Mouse (Mus musculus) cerebral cortex, adult 2 months (tissue): Measurements from ENCODE around the gene Slc46a3.

Experiments used
- WGBS: fragments of 180-500 bp; shearing (Covaris S2); methylation state at CpG from one replicate; pipeline ENCODE4 v1.1.7; 2018; 5-methylcytosine and 5-hydroxymethylcytosine counted together

The Slc46a3 gene

DNA sequence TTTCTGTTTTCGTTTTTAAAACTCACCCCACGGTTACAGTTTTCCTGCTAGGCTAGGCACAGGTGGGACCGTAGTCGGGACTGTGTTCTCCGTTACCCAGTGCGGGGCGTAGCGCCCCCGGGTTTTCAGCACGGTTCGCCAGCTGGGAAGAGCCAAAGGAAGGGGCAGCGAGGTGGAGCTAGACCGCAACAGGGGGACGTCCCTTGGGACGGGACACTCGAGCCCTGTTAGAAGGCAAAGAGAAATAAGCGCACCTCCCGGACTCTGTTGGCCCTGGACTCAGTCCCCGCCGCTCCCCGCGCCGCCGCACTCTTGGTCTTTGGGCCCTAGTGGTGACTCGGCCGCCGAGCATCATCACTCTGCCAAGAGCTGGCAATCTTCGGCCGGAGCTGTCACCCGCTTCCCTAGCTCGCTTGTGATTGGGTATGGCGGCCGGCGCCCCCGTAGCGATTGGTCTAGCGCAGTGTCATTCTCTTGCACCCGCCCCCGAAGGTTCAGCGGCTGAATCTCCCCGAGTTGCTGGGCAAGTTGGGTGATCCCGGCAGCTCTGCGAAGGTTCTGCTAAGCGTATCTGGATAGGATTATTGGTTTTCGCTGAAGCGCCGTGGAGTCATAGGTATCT, at the start of gene Slc46a3:
Slc46a3 (minus strand) TSS at position 361 of the 622 bp plus-strand sequence.
- 1% methylated on average over 47 of the region's 47 CpGs for WGBS

GRCm38 (mm10) chr5:147939226-147939625, 44.6 kb upstream of the Slc46a3 start:
- whole genome bisulfite sequencing, result 57% methylated on average over 5 of the region's 5 CpGs

GRCm38 (mm10) chr5:147935096-147935495, 40.5 kb upstream of the Slc46a3 start:
- WGBS, result 70% methylated on average over 13 of the region's 13 CpGs

DNA sequence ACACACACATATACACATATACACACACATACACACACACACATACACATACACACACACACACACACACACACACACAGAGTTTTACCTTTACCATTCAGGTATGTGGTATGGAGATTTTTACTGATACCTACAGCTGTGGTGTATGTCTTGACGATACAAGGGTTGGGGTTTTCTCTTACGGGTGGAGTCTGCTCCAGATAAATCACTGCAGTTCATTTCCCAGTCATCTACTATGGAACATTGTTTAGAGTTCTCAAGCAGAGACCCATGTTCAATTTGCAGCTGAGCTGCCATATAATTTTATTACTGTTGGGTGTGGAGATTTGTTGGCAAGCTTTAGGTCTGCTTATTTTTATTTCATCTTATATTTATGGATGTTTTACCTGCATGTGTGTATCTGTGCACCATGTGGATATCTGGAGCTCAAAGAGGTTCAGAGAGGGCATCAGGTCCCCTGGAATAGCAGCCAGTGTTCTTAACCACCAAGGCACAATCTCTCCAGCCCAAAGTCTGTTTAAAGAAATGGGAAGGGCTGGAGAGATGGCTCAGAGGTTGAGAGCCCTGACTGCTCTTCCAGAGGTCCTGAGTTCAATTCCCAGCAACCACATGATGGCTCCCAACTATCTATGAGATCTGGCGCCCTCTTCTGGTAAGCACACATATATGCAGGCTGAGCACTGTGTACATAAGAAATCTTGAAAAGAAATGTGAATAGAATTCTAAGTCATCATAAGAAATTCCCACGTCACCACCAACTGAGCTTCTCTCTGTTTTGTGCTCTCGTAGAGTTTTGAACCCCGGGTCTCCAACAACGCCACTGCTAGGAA, 34.3 kb upstream of the Slc46a3 start:
- WGBS, result 85% methylated on average over 7 of the region's 7 CpGs

- 68% methylated on average over 15 of the region's 15 CpGs for WGBS
These were observed 31.5 kb upstream of the Slc46a3 start for GRCm38 (mm10) chr5:147925935-147926604.

DNA sequence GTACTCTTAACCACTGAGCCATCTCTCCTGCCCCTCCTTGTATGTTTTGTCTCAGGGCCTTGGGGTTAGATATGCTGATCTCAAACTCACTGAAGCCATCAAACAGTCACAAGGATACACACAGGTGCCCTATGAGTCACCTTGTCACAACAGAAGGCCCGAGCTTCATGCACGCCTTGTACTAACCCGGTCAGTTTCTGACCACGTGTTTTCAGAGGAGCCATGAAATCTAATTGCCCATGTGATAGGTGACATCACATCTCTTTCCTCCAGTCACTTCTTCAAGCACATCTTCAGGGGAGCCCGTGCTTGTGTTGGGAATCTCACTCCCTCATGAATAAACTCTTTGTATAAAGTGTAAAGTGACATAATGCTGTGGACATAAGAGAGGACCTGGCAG, 30.0 kb upstream of the Slc46a3 start:
- 89% methylated on average over 5 of the region's 5 CpGs for WGBS

DNA sequence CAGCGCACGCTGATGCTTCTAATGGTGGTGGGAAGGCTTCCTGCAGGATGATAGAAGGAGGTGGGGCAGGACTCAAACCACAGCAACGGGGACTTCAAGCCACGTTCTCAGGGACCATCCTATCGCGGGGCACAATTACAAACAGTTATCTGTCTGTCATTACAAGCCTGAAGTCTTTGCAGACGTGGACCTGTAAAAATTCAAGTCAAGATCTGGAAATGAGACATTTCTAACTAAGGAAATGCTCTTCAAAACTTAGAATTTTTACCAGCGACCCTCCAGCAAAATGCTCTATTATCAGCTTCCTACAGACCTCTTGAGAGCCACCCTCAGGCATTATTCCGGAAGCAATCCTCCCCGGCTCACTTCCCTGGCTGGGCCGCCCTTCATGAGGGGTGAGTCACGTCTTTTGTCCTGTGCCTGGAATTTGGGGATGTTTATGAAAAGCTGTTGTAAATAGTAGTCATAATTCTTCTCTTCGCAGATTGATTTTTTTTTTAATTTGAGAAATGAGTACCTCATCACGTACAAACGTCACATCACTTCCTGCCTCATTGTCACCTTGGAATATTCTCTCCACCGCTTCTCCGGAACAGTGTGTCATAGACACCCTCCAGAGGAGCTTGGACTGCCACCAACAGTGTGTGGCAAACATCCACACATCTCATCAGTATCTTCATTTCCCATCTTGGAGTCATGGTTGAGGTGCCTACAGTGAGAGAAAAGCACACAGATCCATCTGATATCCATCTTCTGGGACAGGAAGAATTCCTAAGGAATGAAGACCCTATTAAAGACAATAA, 23.6 kb upstream of the Slc46a3 start:
- 54% methylated on average over 17 of the region's 17 CpGs for WGBS

- 82% methylated on average over 9 of the region's 9 CpGs for WGBS
These were observed 21.6 kb upstream of the Slc46a3 start for GRCm38 (mm10) chr5:147916171-147916570.

DNA sequence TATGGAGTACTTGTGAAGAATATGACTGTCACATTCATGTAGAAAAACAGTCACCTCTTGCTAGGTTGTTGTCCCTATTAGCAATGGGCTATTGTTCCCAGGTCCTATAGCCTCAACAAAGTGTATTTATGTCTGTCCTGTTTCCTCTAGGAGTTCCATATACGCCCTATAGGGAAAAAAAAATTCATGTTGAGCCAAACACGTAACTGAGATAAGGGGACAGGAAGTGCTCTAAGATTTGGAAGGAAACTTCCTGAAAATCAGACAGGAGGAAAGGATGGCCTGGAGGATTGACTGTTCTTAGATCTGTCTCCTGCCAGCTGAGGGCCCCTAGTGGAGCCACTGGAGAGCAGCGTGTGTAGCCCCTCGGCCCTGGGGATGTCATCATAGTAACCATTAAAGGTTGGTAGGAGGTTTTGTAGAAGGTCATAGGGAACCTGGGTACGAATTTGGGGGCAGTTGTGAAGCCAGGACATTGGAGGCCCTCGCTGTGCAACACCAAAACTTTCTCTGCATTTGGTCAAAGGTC, 20.5 kb upstream of the Slc46a3 start:
- 65% methylated on average over 6 of the region's 6 CpGs for WGBS

DNA sequence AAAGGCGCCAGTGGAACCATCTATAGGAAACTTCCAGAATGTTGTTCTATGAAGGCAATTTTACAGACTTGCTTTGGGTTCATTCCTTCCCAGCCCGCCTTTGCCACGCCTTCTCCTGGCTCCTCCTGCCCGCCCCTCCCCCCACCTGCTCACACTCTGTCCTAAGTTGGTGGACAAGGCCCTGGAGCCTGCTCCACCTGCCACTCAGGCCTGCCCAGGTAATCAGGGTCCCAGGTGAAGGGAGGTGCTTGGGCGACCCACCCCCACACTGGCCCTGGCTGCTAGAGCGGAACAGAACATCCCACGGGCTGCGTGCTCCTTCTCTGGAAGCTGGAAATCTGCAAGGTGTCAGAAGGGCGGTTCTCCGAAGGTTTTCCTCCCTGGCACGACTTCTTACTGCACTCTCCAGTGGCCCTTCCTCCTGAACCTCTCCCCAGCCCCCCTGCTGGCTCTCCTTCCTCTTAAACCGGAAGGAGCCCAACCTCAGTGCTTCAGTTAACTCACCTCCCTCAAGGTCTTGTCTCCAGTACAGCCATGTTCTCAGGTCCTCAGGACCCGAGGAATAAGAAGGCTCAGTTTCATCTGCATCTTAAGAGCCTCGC, 18.7 kb upstream of the Slc46a3 start:
- WGBS, result 51% methylated on average over 14 of the region's 14 CpGs

DNA sequence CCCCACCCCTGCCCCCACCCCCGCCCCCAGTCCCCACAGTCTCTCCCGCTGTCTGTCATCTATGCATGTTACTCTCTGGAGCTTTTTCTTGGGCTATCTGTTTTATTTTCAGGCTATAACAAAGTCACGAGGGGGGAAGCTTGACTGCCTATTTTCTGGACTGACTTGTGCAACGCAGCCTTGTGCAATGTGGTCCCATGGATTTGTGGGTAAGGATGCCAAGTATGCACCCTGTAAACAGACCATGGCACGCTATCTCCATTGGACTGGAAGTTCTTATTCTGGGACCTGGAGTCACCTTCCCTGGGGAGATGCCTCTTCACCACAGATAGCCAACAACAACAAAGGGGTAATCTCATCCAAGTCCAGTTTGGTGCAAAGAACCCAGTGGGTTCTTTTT, 17.1 kb upstream of the Slc46a3 start:
- 82% methylated on average over 5 of the region's 5 CpGs for WGBS

GRCm38 (mm10) chr5:147910807-147911509, 16.3 kb upstream of the Slc46a3 start:
- WGBS, result 87% methylated on average over 12 of the region's 12 CpGs

GRCm38 (mm10) chr5:147907851-147908250, 13.2 kb upstream of the Slc46a3 start:
- 97% methylated on average over 8 of the region's 8 CpGs for WGBS

DNA sequence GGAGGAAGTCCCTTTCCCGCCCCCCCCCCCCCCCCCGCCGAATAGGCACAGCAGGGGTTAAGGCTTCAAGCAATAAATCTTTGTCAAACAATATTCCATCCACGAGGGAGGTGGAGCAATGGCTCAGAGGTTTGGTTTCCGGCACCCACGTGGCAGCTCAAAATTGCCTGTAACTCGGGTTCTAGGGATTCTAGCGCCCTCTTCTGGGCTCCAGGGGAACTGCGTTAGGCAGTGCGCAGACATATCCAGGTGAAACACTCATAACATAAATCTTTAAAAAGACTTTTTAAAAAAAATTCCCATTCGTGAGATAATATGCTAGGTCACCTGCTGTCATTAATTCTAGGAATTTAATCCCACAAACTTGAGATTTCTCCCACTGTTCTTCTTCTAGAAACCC, 12.5 kb upstream of the Slc46a3 start:
- WGBS, result 56% methylated on average over 11 of the region's 11 CpGs

- 92% methylated on average over 9 of the region's 9 CpGs for WGBS
These were observed 8.6 kb upstream of the Slc46a3 start for GRCm38 (mm10) chr5:147903166-147903565.

GRCm38 (mm10) chr5:147902008-147902757, 7.6 kb upstream of the Slc46a3 start:
- WGBS, result 91% methylated on average over 15 of the region's 15 CpGs

GRCm38 (mm10) chr5:147898968-147899549, 4.4 kb upstream of the Slc46a3 start:
- 70% methylated on average over 4 of the region's 4 CpGs for WGBS

GRCm38 (mm10) chr5:147898254-147898653, 3.6 kb upstream of the Slc46a3 start:
- WGBS, result 78% methylated on average over 2 of the region's 2 CpGs

- 83% methylated on average over 4 of the region's 4 CpGs for WGBS
These were observed 1.9 kb upstream of the Slc46a3 start for GRCm38 (mm10) chr5:147896501-147896900.
